Mouse (Mus musculus): ENCODE results near the gene Per3.

The Per3 gene

DNA sequence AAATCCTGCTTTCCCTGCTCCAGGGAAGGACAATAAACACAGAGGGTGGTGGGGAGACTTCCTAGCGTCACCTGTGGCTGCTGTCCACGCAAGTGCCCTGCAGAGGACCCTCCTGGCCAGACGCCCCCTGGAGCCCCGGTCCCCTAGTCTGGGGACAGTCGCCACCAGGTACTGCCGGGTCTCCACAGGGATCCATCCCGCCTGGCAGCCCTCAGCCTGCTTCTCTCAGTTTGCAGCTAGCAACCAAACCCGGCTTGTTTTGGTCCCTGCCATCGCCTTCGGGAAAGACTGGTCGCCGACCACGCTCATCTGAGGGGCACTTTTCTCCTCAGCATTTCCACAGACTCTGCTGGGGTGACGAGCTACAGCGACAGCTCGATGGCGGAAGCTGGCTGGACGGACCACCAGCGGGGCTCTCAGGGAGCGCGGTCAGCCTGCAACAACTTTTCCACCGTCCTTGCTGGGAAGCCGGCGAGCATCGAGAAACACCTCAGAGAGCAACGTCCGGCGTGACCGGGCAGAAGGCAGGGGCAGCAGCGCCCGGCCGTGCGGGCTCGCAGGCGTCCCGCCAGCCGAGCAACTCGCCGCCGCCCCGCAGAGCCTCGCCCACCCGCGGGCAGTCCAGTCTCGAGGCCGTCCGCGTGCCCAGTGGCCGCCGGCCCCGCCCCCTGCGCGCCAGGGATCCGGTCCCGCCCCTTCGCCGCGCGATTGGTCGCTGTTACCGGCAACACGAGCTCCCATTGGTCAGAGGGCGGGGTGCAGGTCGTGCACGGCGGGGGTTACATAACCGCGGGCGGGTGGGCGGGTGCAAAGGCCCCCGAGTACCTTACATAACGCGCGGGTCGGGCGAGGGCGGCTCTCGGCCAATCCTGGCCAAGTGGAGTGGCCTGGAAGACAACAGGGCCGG lies at the start of gene Per3:
Gene Per3, minus strand, starts transcription at position 629 of the 907 bp plus-strand sequence.
- DNase-seq (ENCODE audit: low spot score), result peak; percentile 88

DNA sequence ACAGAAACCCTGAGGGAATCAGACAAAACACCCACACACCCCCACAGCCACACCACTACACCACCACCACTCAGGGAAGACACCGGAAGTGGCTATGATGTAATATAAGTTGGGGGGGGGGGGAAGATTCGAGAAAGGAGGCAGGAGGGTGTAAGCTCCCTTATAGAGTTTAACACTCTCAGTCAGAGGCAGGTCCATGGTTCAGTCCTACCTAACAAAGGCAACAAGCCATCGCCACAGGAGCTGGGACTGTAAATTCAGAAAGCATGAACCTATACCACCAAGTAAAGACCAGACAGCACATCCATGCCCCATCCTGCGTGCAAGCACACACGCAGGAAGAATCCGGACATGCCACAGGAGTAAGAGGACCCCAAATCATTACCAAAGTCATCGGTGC lies 44.8 kb upstream of the Per3 start, which contains the start of gene Gm13090:
Gene Gm13090, plus strand, starts transcription at position 301 of the 400 bp plus-strand sequence.
- DNase-seq (ENCODE audit: low spot score), result no peak

GRCm38 (mm10) chr4:151088819-151089218 lies 44.4 kb upstream of the Per3 start:
- DNase-seq (ENCODE audit: low spot score), result no peak

DNA sequence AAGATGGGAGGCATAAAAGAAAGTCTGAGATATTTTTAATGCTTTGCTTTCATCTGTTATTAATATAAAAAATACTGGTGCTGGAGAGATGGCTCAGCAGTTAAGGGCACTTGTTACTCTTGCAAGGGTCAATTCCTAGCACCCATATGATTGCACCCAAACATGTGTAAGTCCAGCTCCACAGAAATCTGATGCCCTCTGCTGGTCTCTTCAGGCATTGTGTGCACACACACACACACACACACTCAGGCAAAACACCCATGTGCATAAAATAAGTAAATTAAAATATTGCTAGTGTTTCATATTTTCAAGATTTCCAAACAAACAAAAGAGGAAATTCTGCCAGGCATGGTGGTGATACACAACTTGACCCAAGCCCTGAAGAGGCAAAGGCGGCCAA lies 42.9 kb upstream of the Per3 start:
- no peak for DNase-seq (ENCODE audit: low spot score)

DNA sequence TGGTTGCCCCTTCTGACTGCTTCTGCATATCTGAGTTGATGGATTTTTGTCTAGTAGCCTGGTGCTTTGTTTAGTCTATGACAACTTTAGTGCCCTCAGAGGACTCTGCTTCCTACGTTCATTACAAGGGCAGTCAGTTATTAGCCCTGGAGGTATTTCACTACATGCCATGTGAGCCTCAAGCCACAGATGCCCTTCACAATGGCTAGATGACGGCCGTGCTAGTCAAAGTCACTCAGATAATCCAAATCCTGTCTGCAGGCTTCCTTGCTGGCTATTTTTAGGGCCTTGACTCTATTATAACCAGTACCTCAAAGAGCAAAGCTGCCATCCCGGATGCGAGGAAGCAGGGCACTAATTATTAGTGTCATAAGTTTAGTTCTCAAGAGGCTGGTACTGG lies 38.6 kb upstream of the Per3 start:
- DNase-seq (ENCODE audit: low spot score), result no peak

- no peak for DNase-seq (ENCODE audit: low spot score)
These were observed 37.5 kb upstream of the Per3 start for GRCm38 (mm10) chr4:151081977-151082376.

DNA sequence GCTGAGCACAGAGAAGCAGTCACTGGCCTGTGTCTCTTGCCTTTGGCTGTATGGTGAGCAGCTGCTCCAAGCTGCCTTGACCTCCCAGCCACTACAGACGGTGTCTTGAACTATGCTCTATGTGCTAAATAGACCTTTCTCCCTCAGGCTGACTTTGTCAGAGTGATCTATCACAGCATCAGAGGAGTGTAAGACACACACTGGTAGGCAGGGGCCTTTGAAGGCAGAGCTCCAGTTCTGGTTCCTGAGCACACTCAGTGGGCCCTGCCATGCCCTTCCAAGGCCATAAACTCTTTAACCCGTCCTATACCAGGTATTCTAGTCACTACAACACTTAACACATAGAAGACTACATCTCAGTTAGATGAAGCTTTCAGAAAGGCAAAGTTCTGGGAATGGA lies 36.9 kb upstream of the Per3 start:
- no peak for DNase-seq (ENCODE audit: low spot score)

DNA sequence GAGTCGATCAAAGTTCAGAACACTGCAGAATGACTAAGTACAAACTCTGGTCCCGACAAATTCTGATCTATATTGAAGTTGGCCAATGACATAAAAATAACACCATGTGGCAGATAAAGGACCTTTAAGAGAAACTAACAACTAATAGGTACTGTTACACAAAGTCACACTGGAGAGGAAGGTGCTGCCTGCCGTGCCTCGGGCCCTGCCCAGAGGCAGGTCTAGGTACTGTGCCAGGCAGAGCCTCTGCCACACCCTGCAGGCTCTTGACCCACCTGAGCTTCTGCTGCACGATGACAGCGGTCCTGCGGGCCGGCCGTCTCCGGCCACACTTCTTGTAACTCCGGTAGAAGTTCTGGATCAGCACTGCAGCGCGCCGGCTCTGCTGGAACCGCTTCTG lies 30.4 kb upstream of the Per3 start:
- no peak for DNase-seq (ENCODE audit: low spot score)

GRCm38 (mm10) chr4:151073108-151073744 lies 28.8 kb upstream of the Per3 start:
- DNase-seq (ENCODE audit: low spot score), result peak; percentile 36

- DNase-seq (ENCODE audit: low spot score), result no peak
These were observed 26.5 kb upstream of the Per3 start for GRCm38 (mm10) chr4:151070962-151071361.

- DNase-seq (ENCODE audit: low spot score), result no peak
These were observed 24.3 kb upstream of the Per3 start for GRCm38 (mm10) chr4:151068751-151069150.

- DNase-seq (ENCODE audit: low spot score), result no peak
These were observed 15.1 kb upstream of the Per3 start for GRCm38 (mm10) chr4:151059566-151059965.

GRCm38 (mm10) chr4:151058634-151059033 lies 14.2 kb upstream of the Per3 start:
- no peak for DNase-seq (ENCODE audit: low spot score)

DNA sequence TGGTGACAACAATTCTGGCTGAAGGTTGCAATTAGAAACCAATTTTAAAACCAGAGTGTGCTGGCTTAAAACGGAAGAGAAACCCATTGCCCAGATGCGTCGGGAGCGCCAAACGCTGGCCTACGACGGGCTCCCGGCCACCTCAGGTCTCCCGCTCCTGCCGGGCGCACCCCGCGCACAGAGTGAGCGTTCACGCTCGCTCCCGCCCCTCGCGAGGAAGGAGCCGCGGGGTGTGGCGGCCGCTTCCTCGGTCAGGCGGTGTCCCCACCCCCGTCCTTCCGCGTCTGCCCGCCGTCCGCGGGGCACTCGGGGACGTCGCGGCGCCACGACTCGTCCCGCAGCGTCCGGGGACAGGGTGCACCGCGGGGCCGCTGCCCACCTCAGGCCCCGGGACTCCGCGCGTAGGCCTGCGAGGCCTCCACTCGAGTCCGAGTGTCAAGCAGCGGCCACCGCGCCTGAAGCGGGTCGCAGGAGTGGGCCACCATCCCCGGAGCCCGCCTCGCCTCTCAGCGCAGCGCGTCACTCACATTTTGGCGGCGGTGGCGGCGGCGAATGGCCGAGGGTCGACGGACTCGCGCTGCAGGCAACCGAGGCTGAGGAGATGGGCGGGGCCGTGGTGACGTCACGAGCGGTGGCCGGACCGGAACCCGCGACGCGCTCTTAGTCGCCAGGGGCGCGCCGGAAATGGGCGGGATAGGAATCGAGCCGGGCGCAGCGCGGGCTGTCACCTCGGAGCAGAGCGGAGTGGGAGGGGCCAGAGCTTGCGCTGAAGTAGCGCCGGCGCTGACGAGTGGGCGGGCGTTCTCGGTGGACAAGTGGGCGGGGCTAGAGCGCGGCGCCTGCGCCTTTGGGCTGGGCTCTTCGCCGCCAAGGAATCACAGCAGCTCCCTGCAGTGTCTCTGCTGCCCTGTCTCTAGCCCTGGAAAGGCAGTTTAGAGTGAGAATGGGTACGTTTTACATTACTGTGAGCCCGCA lies 13.2 kb upstream of the Per3 start, which contains the start of gene Vamp3:
Gene Vamp3, minus strand, starts transcription at position 617 of the 975 bp plus-strand sequence.
- peak; percentile 98 for DNase-seq (ENCODE audit: low spot score)

GRCm38 (mm10) chr4:151051162-151051561 lies 6.7 kb upstream of the Per3 start:
- DNase-seq (ENCODE audit: low spot score), result no peak

DNA sequence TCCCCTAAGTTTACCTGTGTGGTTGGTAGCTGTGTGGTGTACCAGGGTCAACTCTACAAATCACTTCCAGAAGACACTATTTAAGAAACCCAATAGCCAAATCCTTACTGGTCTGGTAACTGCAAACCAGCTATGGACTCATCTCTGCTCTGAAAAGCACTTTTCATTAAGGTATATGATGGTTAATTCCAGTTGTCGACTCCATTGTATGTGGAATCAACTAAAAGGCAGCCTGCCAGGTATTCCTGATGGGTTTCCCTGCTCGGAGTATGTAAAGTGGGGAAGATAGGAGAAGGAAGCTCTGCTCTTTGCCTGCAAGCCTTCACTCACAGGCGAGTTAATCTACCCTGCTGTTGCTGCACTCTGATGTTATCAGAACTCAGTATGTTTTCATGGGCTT lies 2.1 kb upstream of the Per3 start:
- DNase-seq (ENCODE audit: low spot score), result no peak

DNA sequence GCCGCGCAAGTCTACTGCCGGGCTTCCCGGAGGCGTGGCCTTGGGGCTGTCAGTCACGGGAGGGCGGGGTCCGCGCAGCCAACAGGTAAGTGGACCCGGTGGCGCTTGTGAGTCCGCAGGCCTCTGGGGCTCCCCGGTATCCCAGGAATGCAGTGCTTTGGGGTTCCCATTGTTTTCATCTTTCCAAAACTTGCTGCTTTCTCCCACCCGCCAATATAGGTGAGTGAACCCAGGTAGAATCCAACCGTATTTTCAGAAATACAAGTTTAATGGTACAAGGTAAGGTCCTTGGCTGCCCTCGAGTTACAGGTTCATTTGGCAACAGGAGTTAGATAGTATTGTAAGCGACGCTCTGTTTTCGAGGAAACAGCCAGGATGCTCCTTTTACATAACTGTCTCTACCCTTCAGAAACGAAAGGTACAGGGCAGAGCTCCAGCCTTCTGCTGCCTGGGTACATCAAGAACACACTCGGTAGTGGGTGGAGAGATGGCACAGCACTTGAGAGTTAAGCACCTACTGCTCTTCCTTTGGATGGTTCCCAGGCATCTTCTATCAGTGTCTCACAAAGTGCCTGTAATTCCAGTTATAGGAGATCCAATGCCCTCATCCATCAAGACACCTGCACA lies 592 bp upstream of the Per3 start:
- DNase-seq (ENCODE audit: low spot score), result no peak

DNA sequence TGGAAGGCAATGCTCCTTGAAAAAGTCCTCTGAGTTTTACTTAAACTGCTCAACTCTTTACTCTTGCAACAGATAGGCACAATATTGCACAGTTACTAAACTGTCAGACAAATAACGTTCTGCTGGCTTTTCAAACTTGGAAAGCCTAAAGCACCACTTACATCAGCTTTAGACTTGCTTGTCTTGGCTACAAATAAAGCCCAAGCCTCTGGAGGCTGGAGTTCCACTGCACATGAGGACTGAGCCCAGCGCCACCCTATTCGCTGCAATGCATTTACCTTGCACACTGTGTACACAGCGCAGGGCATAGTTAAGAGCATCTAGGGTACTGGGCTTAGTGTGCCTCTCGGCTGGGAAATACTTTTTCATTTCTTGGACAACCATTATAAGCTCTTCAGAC lies 1.2 kb downstream of the Per3 start:
- DNase-seq (ENCODE audit: low spot score), result no peak

DNA sequence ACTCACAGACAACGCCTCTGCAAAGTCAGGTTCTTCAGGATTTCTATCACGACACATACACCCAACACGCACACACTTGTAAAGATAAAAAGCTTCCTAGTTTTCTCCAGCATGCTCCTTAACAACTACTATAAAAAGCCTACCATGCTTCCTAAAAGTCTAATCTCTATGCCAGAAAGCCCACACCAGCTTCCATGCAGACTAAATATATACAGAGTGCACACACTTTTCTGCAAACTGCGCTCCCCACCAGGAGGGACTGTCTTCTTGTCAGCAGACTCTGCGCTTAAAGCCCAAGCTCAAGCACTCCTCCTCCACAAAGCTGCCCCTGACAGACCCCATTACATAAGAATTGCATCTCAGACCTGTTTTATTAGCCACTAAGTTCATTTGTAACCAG lies 3.0 kb downstream of the Per3 start:
- no peak for DNase-seq (ENCODE audit: low spot score)

DNA sequence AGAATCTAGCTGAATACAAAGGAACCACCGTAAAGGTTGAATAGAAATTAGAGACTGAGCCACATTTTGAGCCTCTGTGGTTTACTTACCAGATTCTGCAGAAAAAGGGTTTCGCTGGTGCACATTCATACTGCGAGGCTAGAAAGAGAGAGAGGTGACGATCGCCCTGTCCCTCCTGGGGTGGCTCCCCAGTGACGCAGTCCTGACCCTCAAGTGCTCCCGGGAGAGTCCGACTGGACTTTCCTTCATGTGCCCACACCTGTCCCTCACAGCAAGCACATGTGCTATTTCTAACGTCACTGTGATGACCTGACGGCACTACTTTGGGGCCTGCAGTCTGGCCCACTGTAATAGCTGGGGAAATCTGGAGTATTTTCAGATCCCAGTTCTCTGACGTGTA lies 6.7 kb downstream of the Per3 start:
- no peak for DNase-seq (ENCODE audit: low spot score)

- DNase-seq (ENCODE audit: low spot score), result no peak
These were observed 7.9 kb downstream of the Per3 start for GRCm38 (mm10) chr4:151036521-151036920.

DNA sequence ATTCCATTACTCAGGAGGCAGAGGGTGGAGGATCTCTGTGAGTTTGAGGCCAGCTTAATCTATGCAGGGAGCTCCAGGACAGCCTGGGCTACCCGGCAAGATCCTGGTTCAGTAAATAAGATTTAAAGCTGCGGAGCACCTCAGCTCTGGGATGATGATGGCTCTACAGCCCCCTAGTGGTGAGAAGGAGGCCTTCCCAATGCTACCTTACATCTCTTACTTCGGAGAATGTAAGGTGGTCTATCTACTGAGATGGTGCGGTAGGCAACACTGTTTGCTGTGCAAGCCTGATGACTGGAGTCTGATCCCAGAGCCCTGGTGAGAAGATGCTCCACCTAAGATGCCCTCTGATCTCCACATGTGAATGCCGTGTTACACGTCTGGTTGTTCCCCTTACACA lies 17.5 kb downstream of the Per3 start:
- DNase-seq (ENCODE audit: low spot score), result peak; percentile 20
